Comparison of ENCODE assay signal across 23 mouse cellular contexts in genomic region chr10:20961951-20962350, GRCm38 (mm10). TPM values are rescaled to one million over a fixed set of nuclear protein-coding genes. Genes with fewer than 3 reads are reported as not detected.
DNase-seq lines count a peak whose midpoint lies in the region; ATAC-seq and TF ChIP-seq lines count a peak whose summit lies in the region.
"Had no signal": no experiment of that assay in that cellular context is flagged by ENCODE, and none has a peak within 500 bp of the region (broad histone marks: within the 10 kb centered on the region; RNA-seq: fewer than 3 reads in every experiment).

No protein-coding gene starts in this region.

- no peaks in the 10 kb centered on the region for H3K4me1 ChIP-seq in kidney, embryonic 14.5 days (ENCODE audit: control insufficient read depth, insufficient read depth, low read length)
- H3K4me1 ChIP-seq in kidney, postnatal 0 days (replicated peaks; ENCODE audit: insufficient read depth, low read length) = no peaks in the 10 kb centered on the region
- H3K4me1 ChIP-seq in kidney, embryonic 15.5 days = no peaks in the 10 kb centered on the region
- H3K4me1 ChIP-seq: embryonic facial prominence, embryonic 12.5 days; embryonic facial prominence, embryonic 15.5 days; forebrain, embryonic 10.5 days; forebrain, embryonic 12.5 days had no signal

- H3K27ac ChIP-seq in kidney, embryonic 14.5 days (ENCODE audit: low read depth, low read length) = no peak overlapping the region
- 0 out of 2 replicates have a peak overlapping the region, but pooled peaks have one; percentile 36 for H3K27ac ChIP-seq in kidney, postnatal 0 days
- no peak overlapping the region for H3K27ac ChIP-seq in kidney, embryonic 15.5 days
- H3K27ac ChIP-seq: embryonic facial prominence, embryonic 12.5 days; embryonic facial prominence, embryonic 15.5 days; forebrain, embryonic 10.5 days; forebrain, embryonic 12.5 days had no signal

- no peak overlapping the region for H3K4me2 ChIP-seq in kidney, embryonic 14.5 days (replicated peaks; ENCODE audit: low read depth, low read length)
- H3K4me2 ChIP-seq in kidney, postnatal 0 days (ENCODE audit: low read length) = no peak overlapping the region
- no peak overlapping the region for H3K4me2 ChIP-seq in kidney, embryonic 15.5 days
- H3K4me2 ChIP-seq: embryonic facial prominence, embryonic 12.5 days; embryonic facial prominence, embryonic 15.5 days; forebrain, embryonic 12.5 days had no signal

- H3K36me3 ChIP-seq in kidney, embryonic 14.5 days (ENCODE audit: control insufficient read depth, insufficient read depth, low read length) = peaks cover 11% of the 10 kb centered on the region
- peaks cover 5% of the 10 kb centered on the region; the same call in 1 of the 2 replicates for H3K36me3 ChIP-seq in kidney, postnatal 0 days (ENCODE audit: insufficient read depth, low read length)
- H3K36me3 ChIP-seq in kidney, embryonic 15.5 days = peaks cover 25% of the 10 kb centered on the region

- H3K4me3 ChIP-seq in kidney, embryonic 14.5 days (ENCODE audit: low read length) = no peak overlapping the region
- no peak overlapping the region for H3K4me3 ChIP-seq in kidney, postnatal 0 days (replicated peaks; ENCODE audit: low read depth, low read length)
- H3K4me3 ChIP-seq in kidney, embryonic 15.5 days (replicated peaks) = no peak overlapping the region
- H3K4me3 ChIP-seq: embryonic facial prominence, embryonic 12.5 days; embryonic facial prominence, embryonic 15.5 days; erythroblast, embryonic 14.5 days; forebrain, embryonic 10.5 days; forebrain, embryonic 12.5 days had no signal

- no peaks in the 10 kb centered on the region for H3K27me3 ChIP-seq in kidney, embryonic 14.5 days (ENCODE audit: control insufficient read depth, insufficient read depth, low read length)
- no peaks in the 10 kb centered on the region for H3K27me3 ChIP-seq in kidney, postnatal 0 days (ENCODE audit: insufficient read depth, low read length)
- H3K27me3 ChIP-seq in kidney, embryonic 15.5 days = no peaks in the 10 kb centered on the region
- H3K27me3 ChIP-seq: embryonic facial prominence, embryonic 12.5 days; embryonic facial prominence, embryonic 15.5 days; forebrain, embryonic 12.5 days had no signal

- no peak for ATAC-seq in kidney, embryonic 14.5 days (ENCODE audit: low FRiP score, low TSS enrichment)
- no peak for ATAC-seq in kidney, postnatal 0 days (replicated peaks; ENCODE audit: low FRiP score, low read depth)
- no peak for ATAC-seq in kidney, embryonic 15.5 days (replicated peaks; ENCODE audit: low FRiP score)
- ATAC-seq: forebrain, embryonic 14.5 days; forebrain, embryonic 16.5 days had no signal

- DNase-seq in kidney, adult 11 months = peak; percentile 39
- DNase-seq in kidney, adult 8-10 months = peak; percentile 36 to 51
- no peak for DNase-seq in kidney, postnatal 4 days
- no peak for DNase-seq in kidney, postnatal 0 days (ENCODE audit: low spot score)
- DNase-seq: adrenal gland, adult 2 months; adrenal gland, postnatal 10 days; adrenal gland, postnatal 25 days; cerebellum, adult 11 months; cerebellum, adult 18-20 months; cerebellum, adult 8-10 months; cerebellum, adult 9-11 months; cerebellum, postnatal 14 days; cerebellum, postnatal 36 days; embryo, embryonic 11 days had no signal

- H3K9ac ChIP-seq in kidney, embryonic 14.5 days (ENCODE audit: low read depth, low read length) = no peak overlapping the region
- 0 out of 2 replicates have a peak overlapping the region, but pooled peaks have one; percentile 23 for H3K9ac ChIP-seq in kidney, postnatal 0 days (ENCODE audit: low read depth, low read length)
- no peak overlapping the region for H3K9ac ChIP-seq in kidney, embryonic 15.5 days
- H3K9ac ChIP-seq: embryonic facial prominence, embryonic 12.5 days; embryonic facial prominence, embryonic 15.5 days; forebrain, embryonic 12.5 days had no signal

- 86% methylated on average over 4 of the region's 4 CpGs for WGBS in kidney, embryonic 14.5 days
- WGBS in kidney, postnatal 0 days = 76% methylated on average over 4 of the region's 4 CpGs
- 81% methylated on average over 4 of the region's 4 CpGs for WGBS in kidney, embryonic 15.5 days

- no peak for TF ChIP-seq CTCF in kidney, postnatal 0 days (IDR thresholded peaks at IDR 0.05; ENCODE audit: low read depth)

- no peaks in the 10 kb centered on the region for H3K9me3 ChIP-seq in kidney, embryonic 14.5 days (ENCODE audit: control insufficient read depth, low read length)
- no peaks in the 10 kb centered on the region for H3K9me3 ChIP-seq in kidney, postnatal 0 days (replicated peaks; ENCODE audit: low read length)
- no peaks in the 10 kb centered on the region for H3K9me3 ChIP-seq in kidney, embryonic 15.5 days (replicated peaks)
- H3K9me3 ChIP-seq: embryonic facial prominence, embryonic 12.5 days; embryonic facial prominence, embryonic 15.5 days had no signal

RNA-seq across cellular contexts. Expression of gene Ahi1, which starts 9.6 kb away (rescaled TPM):
- 7.5 and 11.0 TPM in 2 replicates for polyA plus RNA-seq in kidney, embryonic 14.5 days (2014; fragmentation: Nextera tagmentation; extraction: Ambion mirVana)
- 6.7 and 7.2 TPM in 2 replicates for polyA plus RNA-seq in kidney, postnatal 0 days (2015; fragmentation: Nextera tagmentation; extraction: Ambion mirVana)
- 8.5 and 10.6 TPM in 2 replicates for polyA plus RNA-seq in kidney, embryonic 15.5 days (2015; fragmentation: Nextera tagmentation; extraction: Ambion mirVana)

Comparison
In these comparisons a context has a peak if more than half of its experiments do, and no peak if none do; other contexts are left out.
1. DNase-seq: peak in kidney, adult 11 months (single experiment) and kidney, adult 8-10 months (2 of 2); none in kidney, postnatal 4 days (0 of 2) and kidney, postnatal 0 days (single experiment).